Mouse (Mus musculus) pancreas, adult 10 weeks (tissue): Measurements from ENCODE around the gene Vmn2r14. TPM values are rescaled to one million over a fixed set of nuclear protein-coding genes. Genes with fewer than 3 reads are reported as not detected.

Source experiments
- polyA plus RNA-seq: library from polyadenylated mRNA; stranded (reverse); fragments of 350-450 nt; fragmentation: Illumina TruSeq; extraction: RNeasy Lipid Tissue Mini Kit (QIAGEN cat#74804); gene quantifications from one replicate; pipeline ENCODE4 v1.2.3, GENCODE M21; 2015; ENCODE audit warnings: low read depth, low replicate concordance; ENCODE audit not compliant: insufficient read depth

Vmn2r14 gene
- not detected for polyA plus RNA-seq

DNA sequence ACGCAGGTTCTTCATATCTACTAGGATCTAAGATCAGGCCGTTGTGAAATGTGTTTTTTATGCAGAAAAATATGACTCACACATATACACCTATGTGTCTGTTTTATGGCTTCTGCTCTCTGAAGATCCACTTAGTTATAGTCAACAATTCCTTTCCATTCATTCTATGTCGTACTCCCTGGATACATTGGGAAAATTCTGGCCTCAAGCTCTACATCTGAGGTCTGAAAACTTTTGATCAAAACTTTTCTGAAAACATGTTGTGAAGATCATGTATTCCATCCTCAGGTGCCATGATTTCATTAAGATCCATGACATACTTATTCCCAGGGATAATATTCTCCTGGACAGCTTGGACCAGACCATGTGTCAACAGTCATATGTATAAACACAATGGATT is at the start of gene Vmn2r14:
TSS of gene Vmn2r14 (minus strand) at position 101 of the 400 bp plus-strand sequence.

DNA sequence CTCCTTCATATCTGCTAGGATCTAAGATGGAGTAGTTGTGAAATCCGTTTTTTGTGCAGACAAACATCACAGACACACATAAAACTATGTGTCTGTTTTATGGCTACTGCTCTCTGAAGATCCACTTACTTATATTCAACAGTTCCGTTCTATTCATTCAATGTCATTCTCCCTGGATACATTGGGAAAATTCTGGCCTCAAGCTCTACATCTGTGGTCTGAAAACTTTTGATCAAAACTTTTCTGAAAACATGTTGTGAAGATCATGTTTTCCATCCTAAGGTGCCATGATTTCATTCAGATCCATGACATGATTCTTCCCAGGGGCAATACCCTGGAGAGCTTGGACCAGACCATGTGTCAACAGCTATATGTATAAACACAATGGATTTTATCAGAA is 32.4 kb downstream of the Vmn2r14 start, which contains the start of gene Vmn2r13:
TSS of gene Vmn2r13 (minus strand) at position 101 of the 400 bp plus-strand sequence.

Other genes starting within 250 kb of the Vmn2r14 start
- not detected for gene Vmn2r10, start 218.2 kb downstream of the Vmn2r14 start, polyA plus RNA-seq
- gene Vmn2r11, start 165.1 kb downstream of the Vmn2r14 start, polyA plus RNA-seq = not detected
- gene Vmn2r12, start 126.8 kb downstream of the Vmn2r14 start, polyA plus RNA-seq = not detected
- gene Vmn2r13, start 32.5 kb downstream of the Vmn2r14 start, polyA plus RNA-seq = not detected
- gene Vmn2r15, start 72.9 kb upstream of the Vmn2r14 start, polyA plus RNA-seq = not detected
- not detected for gene Vmn2r16, start 105.5 kb upstream of the Vmn2r14 start, polyA plus RNA-seq
- gene Vmn2r17, start 195.0 kb upstream of the Vmn2r14 start, polyA plus RNA-seq = not detected